Mouse (Mus musculus): ENCODE measurements at regions not wholly inside any gene's neighbourhood (a gene's known extent, or its start where the extent isn't known, plus 50 kb on each side); places are given as distances from the start of the nearest gene placed in this dataset.

DNA sequence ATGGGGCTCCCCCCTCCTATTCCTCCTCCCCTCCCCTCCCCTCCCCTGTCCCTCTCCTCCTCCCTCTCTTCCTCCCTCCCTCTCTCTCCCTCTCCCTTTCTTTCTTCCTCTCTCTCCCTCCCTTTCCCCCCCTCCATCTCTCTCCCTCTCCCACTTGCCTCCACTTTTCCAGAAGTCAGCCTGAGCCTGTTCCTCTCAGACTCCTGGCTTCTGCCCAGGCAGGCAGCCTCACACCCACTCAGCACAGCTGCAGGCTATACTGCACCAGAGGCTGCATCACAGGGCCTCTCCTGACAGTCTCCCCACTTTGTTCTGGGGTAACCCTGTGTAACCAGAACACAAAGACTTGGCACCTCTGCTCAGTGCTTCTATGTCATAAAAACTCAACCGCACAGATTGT, 346.3 kb downstream of the Agtpbp1 start:
- intact Hi-C loops (cut with DNase I) = no loop called here

DNA sequence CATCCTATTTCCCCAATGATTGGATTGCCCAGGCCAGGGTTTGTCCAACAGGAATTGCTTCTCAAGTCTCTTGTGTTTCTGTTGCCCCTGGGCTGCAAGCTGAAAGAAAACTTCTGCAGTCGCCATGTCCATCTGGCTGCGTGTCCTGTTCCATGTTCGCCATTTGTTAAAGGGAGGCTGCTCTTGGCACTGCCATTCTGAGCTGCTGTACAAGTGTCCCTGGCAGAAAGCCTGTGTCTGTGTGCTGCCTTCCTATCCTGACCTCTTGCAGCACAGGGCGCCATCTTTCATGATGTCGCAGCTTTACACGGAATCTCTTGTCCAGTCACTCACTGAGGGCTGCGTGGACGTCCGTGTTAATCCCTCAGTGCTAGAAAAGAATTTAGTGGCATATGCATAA, 349.2 kb downstream of the Agtpbp1 start:
- intact Hi-C loops (cut with DNase I) = no loop called here
- DNase-seq = peak; percentile 59

More for the DNA sequence above, 346.3 kb downstream of the Agtpbp1 start:
- DNase-seq = no peak

- DNase-seq = no peak
- intact Hi-C loops (cut with DNase I) = no loop called here
Observed at GRCm38 (mm10) chr13:59229111-59229541, 355.9 kb downstream of the Agtpbp1 start.

GRCm38 (mm10) chr13:59228059-59228830, 356.8 kb downstream of the Agtpbp1 start:
- intact Hi-C loops (cut with DNase I) = no loop called here
- DNase-seq = no peak

GRCm38 (mm10) chr13:59227523-59228058, 357.4 kb downstream of the Agtpbp1 start:
- no peak for DNase-seq
- intact Hi-C loops (cut with DNase I) = no loop called here

DNA sequence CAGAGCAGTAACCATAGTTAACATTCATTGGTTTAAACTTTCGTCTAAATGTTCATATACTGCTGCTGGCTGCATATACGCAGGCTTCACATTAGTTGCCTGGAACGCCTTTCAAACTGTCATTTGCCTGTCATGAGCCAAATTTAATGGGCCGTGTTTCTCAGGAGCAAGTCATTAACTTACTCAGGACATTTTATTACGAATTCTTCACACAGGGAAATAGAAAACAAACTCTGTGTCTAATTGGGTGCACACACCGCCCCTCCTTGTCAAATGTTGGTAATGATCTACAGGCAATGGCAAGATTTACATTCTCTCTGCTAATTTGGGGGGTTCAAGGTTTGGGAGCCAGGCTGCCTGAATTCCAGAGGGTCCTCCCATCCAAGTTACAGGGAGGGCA, 364.4 kb downstream of the Agtpbp1 start:
- no peak for DNase-seq
- intact Hi-C loops (cut with DNase I) = no loop called here

DNA sequence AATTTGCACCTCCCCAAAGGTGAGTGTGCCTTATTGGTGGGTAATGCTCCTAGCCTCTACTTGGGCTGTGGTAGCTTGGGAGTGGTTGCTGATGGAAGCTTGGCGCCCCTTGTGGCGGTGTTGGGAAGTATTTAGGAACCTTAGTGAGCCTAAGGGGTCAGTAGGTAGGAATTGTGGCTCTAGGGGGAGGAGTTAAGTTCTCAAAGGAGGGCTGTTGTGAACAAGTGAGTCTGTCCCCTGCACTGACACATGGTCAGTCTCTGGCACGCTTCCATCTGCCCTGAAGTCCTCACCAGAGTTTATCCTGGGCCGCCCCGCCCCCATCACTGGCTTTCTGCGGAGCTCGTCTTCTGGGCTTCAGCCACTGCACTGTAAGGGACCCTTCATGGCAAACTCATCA, 364.9 kb downstream of the Agtpbp1 start:
- intact Hi-C loops (cut with DNase I) = no loop called here
- DNase-seq = peak; percentile 48

GRCm38 (mm10) chr13:59216686-59217298, 368.2 kb downstream of the Agtpbp1 start:
- no peak for DNase-seq
- intact Hi-C loops (cut with DNase I) = no loop called here

DNA sequence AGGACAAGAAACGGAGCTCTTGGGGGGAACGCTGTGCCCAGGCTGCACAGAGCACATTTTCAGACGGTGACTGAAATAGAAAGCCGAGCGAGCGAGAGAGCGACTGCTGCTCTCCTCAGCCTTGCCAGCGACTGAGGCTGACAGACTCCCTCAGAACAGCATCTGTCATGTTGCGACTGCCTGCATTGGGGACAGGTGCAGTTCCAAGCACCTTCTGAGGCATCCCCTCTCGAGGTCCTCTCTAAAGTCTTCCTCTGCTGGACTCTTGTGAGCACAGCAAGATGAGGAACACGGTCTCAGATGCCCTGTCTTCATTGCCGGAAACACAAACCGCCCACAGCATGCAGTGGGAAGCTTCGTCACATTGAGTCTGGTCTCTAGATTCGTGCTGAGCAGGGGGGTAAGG, 372.7 kb downstream of the Agtpbp1 start:
- peak; percentile 40 for DNase-seq
- intact Hi-C loops (cut with DNase I) = no loop called here

DNA sequence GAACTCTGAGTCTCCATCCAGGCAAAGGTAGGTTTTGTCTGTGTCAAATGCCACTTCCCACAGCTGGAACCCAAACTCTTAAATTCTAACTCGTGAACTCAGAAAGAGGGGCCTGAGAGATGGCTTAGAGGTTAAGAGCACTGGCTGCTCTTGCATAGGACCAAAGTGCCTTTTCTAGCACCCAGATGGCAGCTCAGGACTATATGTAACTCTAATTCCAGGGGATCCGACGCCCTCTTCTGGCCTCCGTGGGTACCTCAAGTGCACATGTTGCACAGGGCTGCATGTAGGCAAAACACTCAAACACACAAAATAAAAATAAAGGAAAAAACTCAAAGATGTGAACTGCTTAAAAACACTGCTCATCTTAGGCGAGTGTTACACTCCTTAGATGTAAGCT, 374.2 kb downstream of the Agtpbp1 start:
- intact Hi-C loops (cut with DNase I) = no loop called here
- DNase-seq = peak; percentile 15

DNA sequence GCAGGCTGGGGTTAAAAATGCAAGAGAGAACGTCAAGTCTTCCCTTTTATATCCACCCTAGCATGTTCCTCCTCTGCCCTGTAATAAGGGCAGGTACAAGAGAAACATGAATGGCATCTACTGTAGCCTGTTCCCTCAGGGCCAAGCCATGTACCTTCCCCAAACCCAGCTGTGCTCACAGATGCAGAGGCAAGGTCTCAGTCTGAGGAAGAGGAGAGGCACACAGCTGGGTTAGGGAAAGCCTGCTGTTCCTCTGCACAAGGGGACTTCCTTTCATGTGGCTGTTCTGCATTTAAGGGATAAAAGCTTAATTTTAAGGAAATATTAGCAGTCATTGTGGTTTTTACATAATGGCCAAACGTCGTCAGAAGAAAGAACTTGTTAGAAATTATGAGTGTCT, 378.8 kb downstream of the Agtpbp1 start:
- intact Hi-C loops (cut with DNase I) = no loop called here
- no peak for DNase-seq

DNA sequence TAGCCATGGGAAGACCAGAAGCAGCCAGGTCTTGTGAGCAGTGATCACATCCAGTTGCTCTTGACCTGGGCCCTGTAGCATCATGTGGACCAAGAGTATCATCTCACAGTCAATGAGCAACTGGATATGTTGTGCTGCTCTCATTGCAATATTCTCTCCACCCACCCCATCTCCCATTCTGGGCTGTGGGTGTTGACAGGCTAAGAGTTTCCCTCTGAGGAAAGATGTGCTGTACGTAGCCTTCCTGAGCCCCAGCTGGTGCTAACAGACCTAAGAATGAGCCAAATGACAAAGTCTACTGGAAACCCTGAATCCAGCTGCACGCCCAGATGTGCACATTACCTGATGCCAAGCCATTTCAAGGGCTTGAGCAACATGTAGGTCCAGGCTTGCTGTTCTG, 380.5 kb downstream of the Agtpbp1 start:
- no peak for DNase-seq
- intact Hi-C loops (cut with DNase I) = no loop called here

- DNase-seq = no peak
- intact Hi-C loops (cut with DNase I) = no loop called here
Observed at GRCm38 (mm10) chr13:59196311-59196710, 388.7 kb downstream of the Agtpbp1 start.

- intact Hi-C loops (cut with DNase I) = no loop called here
- DNase-seq = peak; percentile 25
Observed at GRCm38 (mm10) chr13:59188431-59188830, 382.1 kb downstream of the Ntrk2 start.

Data from left cerebral cortex, postnatal 4 days (tissue).